Mouse (Mus musculus) adrenal gland, adult 8-10 months (tissue): ENCODE results near the gene Dynll1. TPM values are rescaled to one million over a fixed set of nuclear protein-coding genes. Genes with fewer than 3 reads are reported as not detected.

Source experiments
- DNase-seq: peaks from one replicate; pipeline ENCODE4 v3.0.0; 2022
- total RNA-seq, 4 experiments: library from RNA; stranded (reverse); gene quantifications; 2 replicates each; pipeline ENCODE4 v1.2.4; 2022

Dynll1 gene
- total RNA-seq, result 100 to 1,000 TPM; 140 to 233 (median 156) TPM

- DNase-seq, result peak; percentile 98
Measured at GRCm38 (mm10) chr5:115300792-115301614, at the start of gene Dynll1. TSS of gene Dynll1 (minus strand) at chr5:115300999.

GRCm38 (mm10) chr5:115349225-115349555 is 48.4 kb upstream of the Dynll1 start:
- no peak for DNase-seq

GRCm38 (mm10) chr5:115348546-115349224 is 47.9 kb upstream of the Dynll1 start, which contains the start of gene Cox6a1:
TSS of gene Cox6a1 (minus strand) at chr5:115348981.
- DNase-seq, result peak; percentile 96

GRCm38 (mm10) chr5:115347564-115347963 is 46.8 kb upstream of the Dynll1 start:
- peak; percentile 75 for DNase-seq

- DNase-seq, result no peak
Measured at GRCm38 (mm10) chr5:115341314-115342165, 40.7 kb upstream of the Dynll1 start.

- DNase-seq, result peak; percentile 78
Measured at GRCm38 (mm10) chr5:115340577-115341313, 39.9 kb upstream of the Dynll1 start, which contains the start of the genes Gatc and Triap1. TSS of gene Gatc (minus strand) at chr5:115341178. TSS of gene Triap1 (plus strand) at chr5:115341225.

GRCm38 (mm10) chr5:115340007-115340406 is 39.2 kb upstream of the Dynll1 start:
- no peak for DNase-seq

GRCm38 (mm10) chr5:115333626-115334025 is 32.8 kb upstream of the Dynll1 start:
- DNase-seq, result no peak

GRCm38 (mm10) chr5:115330955-115331354 is 30.2 kb upstream of the Dynll1 start:
- no peak for DNase-seq

GRCm38 (mm10) chr5:115327610-115328548 is 27.1 kb upstream of the Dynll1 start:
- peak; percentile 27 for DNase-seq

GRCm38 (mm10) chr5:115326875-115327609 is 26.2 kb upstream of the Dynll1 start, which contains the start of gene Srsf9:
TSS of gene Srsf9 (plus strand) at chr5:115327177.
- DNase-seq, result peak; percentile 91

- no peak for DNase-seq
Measured at GRCm38 (mm10) chr5:115326256-115326831, 25.5 kb upstream of the Dynll1 start.

- DNase-seq, result peak; percentile 79
Measured at GRCm38 (mm10) chr5:115319004-115319940, 18.5 kb upstream of the Dynll1 start.

- DNase-seq, result no peak
Measured at GRCm38 (mm10) chr5:115317645-115318328, 17.0 kb upstream of the Dynll1 start.

GRCm38 (mm10) chr5:115316968-115317644 is 16.3 kb upstream of the Dynll1 start:
- no peak for DNase-seq

GRCm38 (mm10) chr5:115313668-115313943 is 12.8 kb upstream of the Dynll1 start:
- DNase-seq, result no peak
